Mouse (Mus musculus): Measurements from ENCODE around the gene Cxcl14. TPM values are rescaled to one million over a fixed set of nuclear protein-coding genes. Genes with fewer than 3 reads are reported as not detected.

Cxcl14 gene
- total RNA-seq, 4 experiments from 2014 or later: 4.4 to 10.6 (median 8.5) TPM

DNA sequence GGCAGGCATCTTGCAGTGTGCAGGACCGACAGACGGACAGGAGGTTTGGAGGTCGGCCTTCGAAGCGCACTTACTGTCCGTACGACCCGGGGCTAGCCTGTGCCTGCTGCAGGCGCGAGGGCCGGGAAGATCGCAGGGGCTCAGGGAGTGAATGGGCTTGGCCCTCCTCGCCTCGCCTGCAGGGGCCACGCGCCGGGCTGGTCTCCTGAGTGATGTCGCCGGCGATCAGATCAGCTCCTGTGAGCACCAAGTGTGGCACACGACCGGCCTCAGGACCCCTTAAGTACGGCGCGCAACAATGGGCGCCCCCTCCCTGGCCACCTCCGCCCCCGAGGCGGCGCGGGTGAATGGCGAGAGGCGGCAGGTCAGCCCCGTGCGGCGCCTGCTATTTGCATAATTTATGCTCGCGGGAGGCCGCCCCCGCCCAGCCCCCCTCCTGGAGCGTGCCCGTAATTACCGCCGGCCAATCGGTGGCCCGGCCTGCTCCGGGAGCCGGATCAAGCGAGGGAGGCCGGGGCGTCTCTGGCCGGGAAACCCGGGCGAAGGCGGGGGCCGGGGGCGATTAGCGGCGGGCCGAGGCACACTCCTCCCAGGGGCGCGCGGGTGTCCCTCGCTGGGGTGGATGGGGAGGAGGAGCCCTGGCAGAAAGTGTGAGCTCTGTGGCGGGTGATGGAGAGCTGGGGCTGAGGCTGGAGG is 44.3 kb downstream of the Cxcl14 start, which contains the start of gene Neurog1:
TSS of gene Neurog1 (minus strand) at position 240 of the 696 bp plus-strand sequence.
- no peak for DNase-seq (ENCODE audit: low spot score)

DNA sequence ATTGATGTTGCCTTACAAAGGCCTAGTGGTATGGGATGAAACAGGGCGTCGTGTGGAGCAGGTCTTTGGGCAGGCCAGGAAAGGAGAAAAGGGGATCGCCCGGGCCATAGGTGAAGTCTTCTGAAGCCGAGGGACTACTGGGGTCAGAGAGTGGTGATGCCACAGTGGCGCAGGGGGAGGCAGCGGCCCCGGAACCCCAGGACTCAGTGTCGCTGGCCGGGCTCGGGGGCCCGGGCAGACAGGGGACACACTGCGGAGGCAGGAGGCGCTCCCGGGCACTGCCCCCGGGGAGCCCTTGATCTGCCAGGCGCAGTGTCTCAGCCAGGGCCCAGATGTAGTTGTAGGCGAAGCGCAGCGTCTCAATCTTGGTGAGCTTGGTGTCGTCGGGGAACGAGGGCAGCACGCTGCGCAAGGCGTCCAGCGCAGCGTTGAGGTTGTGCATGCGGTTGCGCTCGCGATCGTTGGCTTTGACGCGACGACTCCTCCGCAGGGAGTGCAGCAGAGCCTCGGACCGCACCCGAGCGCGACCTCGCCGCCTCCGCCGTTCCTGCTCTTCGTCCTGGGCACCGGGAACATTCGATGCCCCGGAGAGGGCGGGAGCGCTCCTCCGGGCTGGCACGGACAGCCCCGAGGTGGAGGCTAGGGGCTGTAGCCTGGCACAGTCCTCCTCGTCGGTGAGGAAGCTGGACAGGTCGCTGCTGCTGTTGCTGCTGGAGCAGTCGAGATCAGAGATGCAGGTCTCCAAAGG is 45.0 kb downstream of the Cxcl14 start:
- DNase-seq (ENCODE audit: low spot score): no peak

DNA sequence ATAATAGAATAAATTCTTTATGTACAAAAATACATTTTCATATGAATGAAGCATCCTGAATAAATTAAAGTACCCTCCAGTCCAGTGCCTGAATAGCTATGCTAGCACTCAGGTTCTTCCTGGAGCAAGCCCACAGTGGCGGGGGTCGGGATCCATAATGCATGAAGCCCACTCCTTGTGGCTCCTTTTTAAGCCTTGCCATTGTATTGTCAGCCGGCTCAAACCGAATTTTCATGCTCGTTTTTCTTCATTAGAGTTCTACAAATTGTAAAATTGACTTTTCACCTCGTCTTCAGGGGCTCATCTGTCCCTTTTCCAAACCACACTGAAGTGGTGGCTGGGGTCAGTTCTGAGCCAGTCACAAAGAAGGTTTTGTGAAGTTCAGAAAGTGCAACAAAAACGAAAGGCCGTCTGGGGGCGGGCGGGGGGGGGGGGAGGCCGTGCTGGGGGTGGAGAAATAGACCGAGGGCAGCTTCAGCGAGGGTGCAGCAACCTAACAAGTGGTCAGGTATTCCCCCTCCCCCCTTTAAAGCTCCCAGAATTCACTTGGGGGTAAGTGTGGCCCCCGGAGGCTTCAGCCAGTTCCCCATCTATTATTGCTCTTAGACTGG is 45.7 kb downstream of the Cxcl14 start:
- no peak for DNase-seq (ENCODE audit: low spot score)

DNA sequence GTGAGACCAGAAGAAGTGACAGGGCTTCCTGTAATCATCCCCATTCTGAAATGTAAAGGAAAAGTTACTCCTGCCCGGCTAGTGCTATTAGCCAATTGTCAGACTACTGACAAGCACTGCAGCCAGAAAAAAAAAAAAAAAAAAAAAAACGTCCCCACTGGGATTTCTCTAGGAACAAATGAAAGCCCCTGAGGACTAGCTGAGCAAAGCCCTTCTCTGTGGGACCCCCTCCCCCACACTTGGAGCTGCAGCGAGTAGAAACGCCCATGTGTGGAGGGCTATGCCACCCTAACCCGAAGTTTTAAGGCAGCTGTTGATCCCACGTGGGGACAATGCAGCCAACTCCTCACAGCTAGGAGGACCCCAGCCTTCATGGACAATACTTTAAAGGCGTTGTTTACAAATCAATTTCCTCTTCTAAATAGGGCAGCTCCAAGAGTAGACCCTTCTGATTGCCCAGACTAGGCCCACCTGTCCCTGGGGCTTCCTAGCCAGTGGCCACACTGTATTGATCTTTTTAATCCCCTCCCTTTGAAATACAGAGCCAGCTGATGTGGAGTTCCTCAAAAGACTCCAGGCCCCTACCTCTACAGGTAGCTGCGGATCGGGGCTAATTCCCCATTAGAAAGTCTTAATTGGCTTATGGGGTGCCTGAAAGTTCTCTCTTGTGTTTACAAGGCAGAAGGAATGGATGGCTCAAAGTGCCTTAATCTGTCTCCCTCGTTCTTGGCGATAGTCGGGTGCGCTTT is 46.6 kb downstream of the Cxcl14 start:
- no peak for DNase-seq (ENCODE audit: low spot score)

DNA sequence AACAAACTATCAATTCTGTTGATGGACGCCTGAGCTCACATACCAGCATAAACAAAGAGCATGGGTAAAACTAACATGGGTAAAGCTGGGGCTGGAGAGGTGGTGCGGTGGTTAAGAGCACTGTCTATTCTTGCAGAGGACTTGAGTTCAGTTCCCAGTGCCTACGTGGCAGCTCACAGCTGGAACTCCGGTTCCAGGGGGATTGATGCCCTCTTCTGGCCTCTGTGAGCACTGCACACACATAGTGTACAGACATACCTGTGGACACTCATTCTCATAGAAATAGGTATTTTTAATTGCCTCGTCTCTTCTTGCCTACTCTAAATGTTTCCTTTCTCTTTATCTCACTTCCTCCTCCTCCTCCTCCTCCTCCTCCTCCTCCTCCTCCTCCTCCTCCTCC is 53.2 kb downstream of the Cxcl14 start:
- no peak for DNase-seq (ENCODE audit: low spot score)

GRCm38 (mm10) chr13:56240012-56240770 is 56.2 kb downstream of the Cxcl14 start:
- no peak for DNase-seq (ENCODE audit: low spot score)

Other genes starting within 250 kb of the Cxcl14 start
- 10 to 100 TPM; 39.0 to 48.2 (median 45.6) TPM for gene H2afy, start 160.2 kb downstream of the Cxcl14 start, total RNA-seq (2022)
- gene Tifab, start 117.7 kb downstream of the Cxcl14 start, total RNA-seq (2022): 1 to 10 TPM in 1 of 4 experiments, under 1 TPM in 3; 0.50 to 1.2 (median 0.82) TPM
- not detected for gene Neurog1, start 44.4 kb downstream of the Cxcl14 start, total RNA-seq (2022)
- gene Gm3045, start 130.0 kb upstream of the Cxcl14 start, total RNA-seq (2022): not detected
- under 1 TPM in 1 of 4 experiments, not detected in 3; 0.26 TPM for gene Slc25a48, start 141.8 kb upstream of the Cxcl14 start, total RNA-seq (2022)
- not detected for gene Il9, start 185.7 kb upstream of the Cxcl14 start, total RNA-seq (2022)
- gene Fbxl21, start 225.9 kb upstream of the Cxcl14 start, total RNA-seq (2022): 1 to 10 TPM; 1.0 to 1.1 (median 1.0) TPM